Mouse (Mus musculus) liver, postnatal 0 days (tissue): ENCODE measurements around the gene Dzip3.

Experiments
- CTCF ChIP-seq: sonication (generic); IDR thresholded peaks from 2 replicates; pipeline ENCODE4 v1.5.1; 2016; ENCODE audit warnings: antibody characterized with exemption, low read depth
- EP300 ChIP-seq: IDR thresholded peaks from 2 replicates; pipeline ENCODE4 v1.6.1; 2016; ENCODE audit warnings: antibody characterized with exemption, low read depth, mild to moderate bottlenecking

- no peak for TF ChIP-seq CTCF
- no peak for TF ChIP-seq EP300
Observed at GRCm38 (mm10) chr16:48899868-48900267, 94.1 kb downstream of the Dzip3 start.
